ENCODE assay signal across 21 mouse cellular contexts in genomic region chr9:63281086-63281485, GRCm38 (mm10).
DNase-seq lines count a peak whose midpoint lies in the region.
"Had no signal": no experiment of that assay in that cellular context is flagged by ENCODE, and none has a peak within 500 bp of the region (broad histone marks: within the 10 kb centered on the region; RNA-seq: fewer than 3 reads in every experiment).

No protein-coding gene starts in this region.

- no peaks in the 10 kb centered on the region for H3K9me3 ChIP-seq in embryonic facial prominence, embryonic 10.5 days
- H3K9me3 ChIP-seq: embryonic facial prominence, embryonic 13.5 days; G1E; hindbrain, embryonic 13.5 days; limb, embryonic 10.5 days; midbrain, embryonic 13.5 days; stomach, embryonic 15.5 days had no signal

- 85% methylated on average over 2 of the region's 2 CpGs for WGBS in embryonic facial prominence, embryonic 10.5 days

- no peak overlapping the region for H3K27ac ChIP-seq in embryonic facial prominence, embryonic 10.5 days (replicated peaks)
- H3K27ac ChIP-seq: embryonic facial prominence, embryonic 13.5 days; heart, embryonic 13.5 days; hindbrain, embryonic 13.5 days; limb, embryonic 10.5 days; midbrain, embryonic 13.5 days; stomach, embryonic 15.5 days had no signal

- no peaks in the 10 kb centered on the region for H3K4me1 ChIP-seq in embryonic facial prominence, embryonic 10.5 days
- H3K4me1 ChIP-seq: embryonic facial prominence, embryonic 13.5 days; heart, embryonic 13.5 days; stomach, embryonic 15.5 days had no signal

- H3K27me3 ChIP-seq in embryonic facial prominence, embryonic 10.5 days (replicated peaks; ENCODE audit: low read depth, poor library complexity, severe bottlenecking): no peaks in the 10 kb centered on the region
- H3K27me3 ChIP-seq: embryonic facial prominence, embryonic 13.5 days; heart, embryonic 13.5 days; hindbrain, embryonic 13.5 days; midbrain, embryonic 13.5 days; stomach, embryonic 15.5 days had no signal

- H3K4me3 ChIP-seq in embryonic facial prominence, embryonic 10.5 days: no peak overlapping the region
- H3K4me3 ChIP-seq: embryonic facial prominence, embryonic 13.5 days; heart, embryonic 13.5 days; hindbrain, embryonic 13.5 days; limb, embryonic 10.5 days; midbrain, embryonic 13.5 days; stomach, embryonic 15.5 days had no signal

- peaks cover 19% of the 10 kb centered on the region for H3K36me3 ChIP-seq in embryonic facial prominence, embryonic 10.5 days (replicated peaks)

- DNase-seq in adrenal gland, adult 2 months: peak; percentile 72
- no peak for DNase-seq in adrenal gland, postnatal 4 days (ENCODE audit: low spot score in 2 of 2)
- DNase-seq in CD4-positive, CD25-positive, alpha-beta regulatory T cell, adult 2 months (ENCODE audit: low read depth, low spot score): peak; percentile 58
- peak; percentile 25 for DNase-seq in adrenal gland, postnatal 10 days
- DNase-seq in naive thymus-derived CD4-positive, alpha-beta T cell, adult 2 months (ENCODE audit: low read depth): peak; percentile 7
- no peak for DNase-seq in embryonic facial prominence, embryonic 10.5 days (ENCODE audit: low spot score)
- DNase-seq in T-cell, adult 2 months (ENCODE audit: low spot score): no peak
- DNase-seq: B cell, adult 2 months; cerebellum, postnatal 10 days; kidney, adult 8-10 months; kidney, postnatal 14 days; lung, adult 18-20 months; lung, postnatal 14 days; thymus, adult 2 months had no signal

Comparison
In these comparisons a context has a peak if more than half of its experiments do, and no peak if none do; other contexts are left out.
1. DNase-seq: peak in adrenal gland, adult 2 months (single experiment), CD4-positive, CD25-positive, alpha-beta regulatory T cell, adult 2 months (single experiment), adrenal gland, postnatal 10 days (single experiment) and naive thymus-derived CD4-positive, alpha-beta T cell, adult 2 months (single experiment); none in adrenal gland, postnatal 4 days (0 of 2), embryonic facial prominence, embryonic 10.5 days (single experiment) and T-cell, adult 2 months (single experiment).